ENCODE assay signal across 16 mouse cellular contexts in the genomic region with DNA sequence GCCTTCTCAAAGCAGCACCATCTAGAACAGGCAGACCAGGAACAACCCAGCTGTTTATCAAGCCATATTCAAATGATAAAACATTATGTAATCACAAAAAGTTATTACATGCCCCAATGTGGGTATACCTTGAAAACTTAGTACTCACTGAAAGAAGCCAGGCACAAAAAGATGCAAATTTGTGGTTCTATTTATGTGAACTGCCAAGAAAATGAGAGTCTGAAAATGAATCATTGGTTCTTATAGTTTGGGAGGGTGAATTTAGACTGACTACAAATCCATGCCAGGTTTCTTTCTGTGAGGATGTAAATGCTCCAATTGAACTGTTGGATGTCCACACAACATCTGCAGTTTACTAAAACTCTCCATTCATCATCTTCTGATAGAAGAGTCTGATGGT.
"Had no signal": no experiment of that assay in that cellular context is flagged by ENCODE, and none has a peak within 500 bp of the region (broad histone marks: within the 10 kb centered on the region; RNA-seq: fewer than 3 reads in every experiment).

No protein-coding gene starts in this region.

- H3K9ac ChIP-seq: neural tube, embryonic 13.5 days; neural tube, embryonic 15.5 days; stomach, embryonic 15.5 days had no signal

- H3K4me2 ChIP-seq: neural tube, embryonic 13.5 days; neural tube, embryonic 15.5 days; stomach, embryonic 15.5 days had no signal

- H3K27me3 ChIP-seq: neural tube, embryonic 13.5 days; neural tube, embryonic 15.5 days; stomach, embryonic 15.5 days had no signal

- DNase-seq: retina, postnatal 1 day; right cerebral cortex, adult 18-20 months; right cerebral cortex, postnatal 14 days; right cerebral cortex, postnatal 25 days; right cerebral cortex, postnatal 4 days; spleen, adult 18-20 months; thymus, adult 18-20 months; thymus, adult 2 months; thymus, postnatal 14 days; thymus, postnatal 25 days; thymus, postnatal 36 days; thymus, postnatal 4 days had no signal

- H3K27ac ChIP-seq: neural tube, embryonic 13.5 days; neural tube, embryonic 15.5 days; stomach, embryonic 15.5 days; stomach, postnatal 0 days had no signal

- H3K36me3 ChIP-seq: neural tube, embryonic 13.5 days; neural tube, embryonic 15.5 days; stomach, embryonic 15.5 days had no signal

- H3K9me3 ChIP-seq: neural tube, embryonic 13.5 days; neural tube, embryonic 15.5 days; stomach, embryonic 15.5 days had no signal

- H3K4me1 ChIP-seq: neural tube, embryonic 13.5 days; neural tube, embryonic 15.5 days; stomach, embryonic 15.5 days had no signal

- H3K4me3 ChIP-seq: neural tube, embryonic 13.5 days; neural tube, embryonic 15.5 days; stomach, embryonic 15.5 days had no signal
